ENCODE assay signal across 13 mouse cellular contexts in genomic region chr14:59643582-59643981, GRCm38 (mm10). TPM values are rescaled to one million over a fixed set of nuclear protein-coding genes. Genes with fewer than 3 reads are reported as not detected.
A peak's percentile ranks its signal among the peaks of the same experiment; 100 is the strongest.
DNase-seq lines count a peak whose midpoint lies in the region; ATAC-seq and TF ChIP-seq lines count a peak whose summit lies in the region.
"Had no signal": no experiment of that assay in that cellular context is flagged by ENCODE, and none has a peak within 500 bp of the region (broad histone marks: within the 10 kb centered on the region; RNA-seq: fewer than 3 reads in every experiment).

No protein-coding gene starts in this region.

- no peaks in the 10 kb centered on the region for H3K4me1 ChIP-seq in lung, adult 2 months (ENCODE audit: control insufficient read depth, insufficient read depth, low read length)
- H3K4me1 ChIP-seq in forebrain, embryonic 11.5 days (replicated peaks; ENCODE audit: control insufficient read depth, insufficient read depth, low read length): no peaks in the 10 kb centered on the region; the same call in 1 of the 2 replicates

- no peak overlapping the region for H3K4me3 ChIP-seq in lung, adult 2 months (replicated peaks; ENCODE audit: extremely low read depth, low read depth, low read length)
- no peak overlapping the region for H3K4me3 ChIP-seq in forebrain, embryonic 11.5 days (ENCODE audit: low read depth, low read length)
- H3K4me3 ChIP-seq: forebrain, embryonic 13.5 days had no signal

- H3K9ac ChIP-seq in forebrain, embryonic 11.5 days (ENCODE audit: low read length): no peak overlapping the region
- H3K9ac ChIP-seq: forebrain, embryonic 13.5 days; liver, embryonic 14.5 days had no signal

- peak; percentile 23 for DNase-seq in adrenal gland, postnatal 14 days
- no peak for DNase-seq in adrenal gland, postnatal 25 days
- DNase-seq in lung, postnatal 10 days: peak; percentile 43
- DNase-seq in lung, adult 2 months: no peak
- DNase-seq in forebrain, embryonic 11.5 days (ENCODE audit: low spot score): no peak
- no peak for DNase-seq in layer of hippocampus, adult 9-10 months (ENCODE audit: low spot score)
- DNase-seq in frontal cortex, postnatal 10 days (ENCODE audit: low spot score in 2 of 2): no peak
- DNase-seq: cerebellum, postnatal 14 days; right cerebral cortex, postnatal 4 days had no signal

- H3K36me3 ChIP-seq in forebrain, embryonic 11.5 days (ENCODE audit: control insufficient read depth, insufficient read depth, low read length): no peaks in the 10 kb centered on the region

- no peaks in the 10 kb centered on the region for H3K27me3 ChIP-seq in forebrain, embryonic 11.5 days (ENCODE audit: control insufficient read depth, insufficient read depth, low read length)
- H3K27me3 ChIP-seq: forebrain, embryonic 13.5 days had no signal

- no peak overlapping the region for H3K4me2 ChIP-seq in forebrain, embryonic 11.5 days (ENCODE audit: low read depth, low read length, severe bottlenecking)
- H3K4me2 ChIP-seq: forebrain, embryonic 13.5 days had no signal

- peak; percentile 67 for ATAC-seq in megakaryocyte, adult 5-6 weeks (ENCODE audit: poor library complexity, severe bottlenecking)
- no peak for ATAC-seq in forebrain, embryonic 11.5 days (replicated peaks; ENCODE audit: low FRiP score)
- ATAC-seq: forebrain, embryonic 13.5 days; hindbrain, embryonic 16.5 days had no signal

- no peak overlapping the region for H3K27ac ChIP-seq in forebrain, embryonic 11.5 days (ENCODE audit: low read depth, low read length)
- H3K27ac ChIP-seq: forebrain, embryonic 13.5 days; liver, embryonic 14.5 days had no signal

- no peak for TF ChIP-seq CTCF in lung, adult 2 months (IDR thresholded peaks at IDR 0.05; ENCODE audit: insufficient read depth, low read length)

- WGBS in lung, adult 2 months: 21% methylated on average over 12 of the region's 12 CpGs
- 80% methylated on average over 12 of the region's 12 CpGs for WGBS in forebrain, embryonic 11.5 days

- no peak for TF ChIP-seq POLR2A in lung, adult 2 months (IDR thresholded peaks at IDR 0.05; ENCODE audit: borderline replicate concordance, extremely low read depth, low read depth, low read length)

- no peaks in the 10 kb centered on the region for H3K9me3 ChIP-seq in forebrain, embryonic 11.5 days (ENCODE audit: control insufficient read depth, low read length)
- H3K9me3 ChIP-seq: forebrain, embryonic 13.5 days had no signal

RNA-seq across cellular contexts. Expression of gene Shisa2, which starts 18.5 kb away (rescaled TPM):
- total RNA-seq in adrenal gland, postnatal 14 days (2021): 2.4 and 2.8 TPM in 2 replicates
- 1.5 and 2.1 TPM in 2 replicates for total RNA-seq in adrenal gland, postnatal 25 days (2021)
- polyA plus RNA-seq in lung, adult 2 months (2012; rRNA removed): 8.1 and 10.9 TPM in 2 replicates
- total RNA-seq in megakaryocyte, adult 5-6 weeks (2015): 0.14 TPM in 1 of 2 replicates, not detected in the other
- total RNA-seq in megakaryocyte, adult 5-6 weeks (2017): 0.04 and 0.07 TPM in 2 replicates
- 54.3 and 55.5 TPM in 2 replicates for polyA plus RNA-seq in forebrain, embryonic 11.5 days (2014; fragmentation: Nextera tagmentation; extraction: Ambion mirVana)

RNA-seq across cellular contexts. Expression of gene Cdadc1, which starts 45.8 kb away (rescaled TPM):
- total RNA-seq in adrenal gland, postnatal 14 days (2021): 56.4 and 70.4 TPM in 2 replicates
- total RNA-seq in adrenal gland, postnatal 25 days (2021): 64.0 and 73.2 TPM in 2 replicates
- 6.3 and 9.9 TPM in 2 replicates for polyA plus RNA-seq in lung, adult 2 months (2012; rRNA removed)
- 27.9 and 31.8 TPM in 2 replicates for total RNA-seq in megakaryocyte, adult 5-6 weeks (2015)
- total RNA-seq in megakaryocyte, adult 5-6 weeks (2017): 10.0 and 14.3 TPM in 2 replicates
- 25.6 and 26.2 TPM in 2 replicates for polyA plus RNA-seq in forebrain, embryonic 11.5 days (2014; fragmentation: Nextera tagmentation; extraction: Ambion mirVana)

Comparison
In these comparisons a context has a peak if more than half of its experiments do, and no peak if none do; other contexts are left out.
1. DNase-seq: peak in adrenal gland, postnatal 14 days (single experiment) and lung, postnatal 10 days (single experiment); none in adrenal gland, postnatal 25 days (single experiment), lung, adult 2 months (single experiment), forebrain, embryonic 11.5 days (single experiment), layer of hippocampus, adult 9-10 months (single experiment) and frontal cortex, postnatal 10 days (0 of 2).